19 mouse cellular contexts compared by ENCODE assay signal in the genomic region with DNA sequence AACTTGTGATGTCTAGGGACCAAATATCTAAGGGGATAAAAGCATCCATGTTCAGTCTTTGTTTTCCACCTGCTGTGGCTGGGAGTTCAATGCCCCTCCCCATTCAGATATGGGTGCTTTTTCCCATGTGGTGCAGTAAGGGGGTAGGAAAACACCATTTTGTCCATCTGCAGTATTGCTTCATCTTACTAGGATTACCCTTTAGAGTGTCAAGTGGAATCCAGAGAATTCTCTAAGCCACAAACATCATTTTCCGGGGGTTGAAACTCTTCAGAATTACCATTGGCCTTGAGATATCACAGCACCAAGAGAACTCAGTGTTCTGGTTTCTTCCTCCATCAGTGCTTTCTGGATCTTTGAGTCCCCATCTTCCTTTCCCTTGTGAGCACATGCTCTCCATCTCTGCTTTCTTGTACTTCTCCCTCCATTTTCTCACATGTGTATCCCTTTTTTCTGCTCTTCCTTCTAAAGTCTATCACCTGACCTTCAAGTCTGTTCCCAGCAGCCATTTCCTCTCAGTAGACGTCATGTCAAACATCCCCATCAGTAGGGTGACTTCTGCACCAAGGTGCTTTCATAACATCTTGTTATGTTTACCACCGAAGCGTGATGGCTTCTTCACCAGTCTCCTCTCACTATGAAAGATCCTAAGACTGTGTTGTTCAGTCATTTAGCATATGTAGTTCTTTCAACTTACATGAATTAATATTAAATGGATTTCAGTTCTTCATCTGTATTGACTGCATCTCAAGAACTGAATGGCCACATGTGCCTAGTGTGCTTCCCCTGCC.
A peak's percentile ranks its signal among the peaks of the same experiment; 100 is the strongest.
DNase-seq lines count a peak whose midpoint lies in the region; ATAC-seq and TF ChIP-seq lines count a peak whose summit lies in the region.
"Had no signal": no experiment of that assay in that cellular context is flagged by ENCODE, and none has a peak within 500 bp of the region (broad histone marks: within the 10 kb centered on the region; RNA-seq: fewer than 3 reads in every experiment).

No protein-coding gene starts in this region.

- no peak overlapping the region for H3K4me2 ChIP-seq in hindbrain, embryonic 14.5 days (replicated peaks)
- no peak overlapping the region for H3K4me2 ChIP-seq in hindbrain, embryonic 11.5 days (replicated peaks; ENCODE audit: low read depth, low read length)
- H3K4me2 ChIP-seq in forebrain, embryonic 14.5 days (ENCODE audit: low read length): no peak overlapping the region
- 0 out of 2 replicates have a peak overlapping the region, but pooled peaks have one; percentile 3 for H3K4me2 ChIP-seq in midbrain, embryonic 14.5 days (ENCODE audit: low read length)
- H3K4me2 ChIP-seq: liver, embryonic 13.5 days; lung, embryonic 15.5 days had no signal

- ATAC-seq in hindbrain, embryonic 14.5 days (ENCODE audit: low FRiP score): no peak
- no peak for ATAC-seq in hindbrain, embryonic 11.5 days (ENCODE audit: low FRiP score)
- 0 out of 2 replicates have a peak, but pooled peaks have one; percentile 9 for ATAC-seq in forebrain, embryonic 14.5 days
- no peak for ATAC-seq in midbrain, embryonic 14.5 days (ENCODE audit: low FRiP score, low TSS enrichment)
- ATAC-seq: intestine, embryonic 16.5 days had no signal

- no peak overlapping the region for H3K9ac ChIP-seq in hindbrain, embryonic 14.5 days
- H3K9ac ChIP-seq in hindbrain, embryonic 11.5 days (ENCODE audit: low read depth, low read length): no peak overlapping the region
- no peak overlapping the region for H3K9ac ChIP-seq in forebrain, embryonic 14.5 days (ENCODE audit: low read length)
- no peak overlapping the region for H3K9ac ChIP-seq in midbrain, embryonic 14.5 days (replicated peaks; ENCODE audit: low read length)
- H3K9ac ChIP-seq: liver, embryonic 13.5 days; lung, embryonic 15.5 days had no signal

- peaks cover 58% of the 10 kb centered on the region for H3K36me3 ChIP-seq in hindbrain, embryonic 14.5 days (replicated peaks; ENCODE audit: control insufficient read depth, insufficient read depth)
- H3K36me3 ChIP-seq in hindbrain, embryonic 11.5 days (ENCODE audit: control insufficient read depth, insufficient read depth, low read length): peaks cover 12% of the 10 kb centered on the region
- H3K36me3 ChIP-seq in forebrain, embryonic 14.5 days (ENCODE audit: control insufficient read depth, insufficient read depth, low read length): peaks cover 57% of the 10 kb centered on the region
- H3K36me3 ChIP-seq in midbrain, embryonic 14.5 days (ENCODE audit: control insufficient read depth, insufficient read depth, low read length): peaks cover 52% of the 10 kb centered on the region
- H3K36me3 ChIP-seq: liver, embryonic 13.5 days had no signal

- 75% methylated on average over 4 of the region's 4 CpGs for WGBS in hindbrain, embryonic 14.5 days
- WGBS in hindbrain, embryonic 11.5 days: 88% methylated on average over 4 of the region's 4 CpGs
- WGBS in forebrain, embryonic 14.5 days: 87% methylated on average over 4 of the region's 4 CpGs
- WGBS in midbrain, embryonic 14.5 days: 75% methylated on average over 4 of the region's 4 CpGs

- H3K27me3 ChIP-seq in hindbrain, embryonic 14.5 days (ENCODE audit: control insufficient read depth, insufficient read depth, low read length): no peaks in the 10 kb centered on the region
- H3K27me3 ChIP-seq in hindbrain, embryonic 11.5 days (ENCODE audit: control insufficient read depth, insufficient read depth, low read length): no peaks in the 10 kb centered on the region
- no peaks in the 10 kb centered on the region for H3K27me3 ChIP-seq in forebrain, embryonic 14.5 days (replicated peaks; ENCODE audit: control insufficient read depth, insufficient read depth, low read length)
- no peaks in the 10 kb centered on the region for H3K27me3 ChIP-seq in midbrain, embryonic 14.5 days (ENCODE audit: control insufficient read depth, insufficient read depth, low read length)
- H3K27me3 ChIP-seq: liver, embryonic 13.5 days; lung, embryonic 15.5 days had no signal

- TF ChIP-seq POLR2A in brain, embryonic 14.5 days (IDR thresholded peaks at IDR 0.05; ENCODE audit: borderline replicate concordance, extremely low read depth, insufficient read depth, insufficient read length, poor library complexity, severe bottlenecking): no peak

- intact Hi-C loops in heart, postnatal 25 days (cut with DNase I): no loop called here

- H3K4me1 ChIP-seq in hindbrain, embryonic 14.5 days (replicated peaks; ENCODE audit: control insufficient read depth, insufficient read depth, low read length): peaks cover 77% of the 10 kb centered on the region
- no peaks in the 10 kb centered on the region; the same call in 1 of the 2 replicates for H3K4me1 ChIP-seq in hindbrain, embryonic 11.5 days (replicated peaks; ENCODE audit: control insufficient read depth, insufficient read depth, low read length)
- peaks cover 58% of the 10 kb centered on the region for H3K4me1 ChIP-seq in forebrain, embryonic 14.5 days (ENCODE audit: control insufficient read depth, insufficient read depth, low read length)
- H3K4me1 ChIP-seq in midbrain, embryonic 14.5 days (ENCODE audit: control insufficient read depth, insufficient read depth, low read length): peaks cover 78% of the 10 kb centered on the region
- H3K4me1 ChIP-seq: liver, embryonic 13.5 days had no signal

- no peak overlapping the region for H3K4me3 ChIP-seq in hindbrain, embryonic 14.5 days (replicated peaks; ENCODE audit: low read length)
- H3K4me3 ChIP-seq in hindbrain, embryonic 11.5 days (ENCODE audit: low read depth, low read length): no peak overlapping the region
- H3K4me3 ChIP-seq in forebrain, embryonic 14.5 days (ENCODE audit: low read depth, low read length): no peak overlapping the region
- H3K4me3 ChIP-seq in midbrain, embryonic 14.5 days (replicated peaks; ENCODE audit: low read depth, low read length): no peak overlapping the region
- H3K4me3 ChIP-seq: layer of hippocampus, adult 2 months; left cerebral cortex, adult 2 months; liver, embryonic 13.5 days; lung, embryonic 15.5 days had no signal

- no peak for TF ChIP-seq CTCF in brain, embryonic 14.5 days (IDR thresholded peaks at IDR 0.05; ENCODE audit: borderline replicate concordance, extremely low read depth, insufficient read depth, insufficient read length)

- no peaks in the 10 kb centered on the region for H3K9me3 ChIP-seq in hindbrain, embryonic 14.5 days (ENCODE audit: control insufficient read depth, low read length)
- no peaks in the 10 kb centered on the region for H3K9me3 ChIP-seq in hindbrain, embryonic 11.5 days (ENCODE audit: control insufficient read depth, low read length)
- no peaks in the 10 kb centered on the region for H3K9me3 ChIP-seq in forebrain, embryonic 14.5 days (replicated peaks; ENCODE audit: control insufficient read depth, low read length)
- no peaks in the 10 kb centered on the region for H3K9me3 ChIP-seq in midbrain, embryonic 14.5 days (ENCODE audit: control insufficient read depth, low read length)
- H3K9me3 ChIP-seq: liver, embryonic 13.5 days; lung, embryonic 15.5 days had no signal

- H3K27ac ChIP-seq in hindbrain, embryonic 14.5 days: 0 out of 2 replicates have a peak overlapping the region, but pooled peaks have one; percentile 33
- no peak overlapping the region for H3K27ac ChIP-seq in hindbrain, embryonic 11.5 days (ENCODE audit: low read depth, low read length)
- H3K27ac ChIP-seq in forebrain, embryonic 14.5 days (ENCODE audit: low read depth, low read length): peak overlapping the region; percentile 31; the same call in 1 of the 2 replicates
- peak overlapping the region; percentile 32 for H3K27ac ChIP-seq in midbrain, embryonic 14.5 days (replicated peaks; ENCODE audit: low read depth, low read length)
- H3K27ac ChIP-seq: layer of hippocampus, adult 2 months; left cerebral cortex, adult 2 months; liver, embryonic 13.5 days; lung, embryonic 15.5 days; macrophage had no signal

- DNase-seq in hindbrain, embryonic 14.5 days (ENCODE audit: low spot score): peak; percentile 46
- DNase-seq in hindbrain, embryonic 11.5 days (ENCODE audit: low spot score): no peak
- peak; percentile 50 for DNase-seq in brain, embryonic 14.5 days (ENCODE audit: low read depth)
- peak; percentile 29 for DNase-seq in forebrain, embryonic 14.5 days (ENCODE audit: low spot score)
- DNase-seq in midbrain, embryonic 14.5 days: peak; percentile 57
- DNase-seq in testis, postnatal 14 days (ENCODE audit: low spot score): no peak
- DNase-seq in adrenal gland, adult 8-10 months: no peak
- no peak for DNase-seq in heart, postnatal 25 days (ENCODE audit: low spot score)
- DNase-seq: cerebellum, adult 18-20 months; gastrocnemius, postnatal 14 days; heart, postnatal 10 days; liver, embryonic 13.5 days; right cerebral cortex, postnatal 25 days; thymus, postnatal 14 days had no signal

Comparison
In these comparisons a context has a peak if more than half of its experiments do, and no peak if none do; other contexts are left out.
1. DNase-seq: peak in hindbrain, embryonic 14.5 days (single experiment), brain, embryonic 14.5 days (single experiment), forebrain, embryonic 14.5 days (single experiment) and midbrain, embryonic 14.5 days (single experiment); none in hindbrain, embryonic 11.5 days (single experiment), testis, postnatal 14 days (single experiment), adrenal gland, adult 8-10 months (single experiment) and heart, postnatal 25 days (single experiment).